Mouse (Mus musculus) spleen, embryonic (tissue): ENCODE measurements around the gene Anxa6.

ENCODE experiments used
- CTCF ChIA-PET: fragments of 350-600 bp; sonication (Branson Sonifier 250); formaldehyde crosslinking; loops from one replicate; lab custom pipeline; 2022; lab: Charles Lee

Gene Anxa6

GRCm38 (mm10) chr11:54936771-54937140, 96.5 kb downstream of the Anxa6 start:
- CTCF ChIA-PET, result interaction anchor here (0.5 to 0.9 kb wide), 4 partner anchors 25 to 462 kb away, joined by 3 to 11 read pairs (median 3); no protein-coding TSS in a partner anchor

- CTCF ChIA-PET, result interaction anchor here (0.7 to 0.9 kb wide), 2 partner anchors 36 to 196 kb away, joined by 3 to 4 read pairs; no protein-coding TSS in a partner anchor
Observed at GRCm38 (mm10) chr11:54936035-54936770, 97.0 kb downstream of the Anxa6 start.

GRCm38 (mm10) chr11:54934198-54934597, 99.0 kb downstream of the Anxa6 start:
- CTCF ChIA-PET, result interaction anchor here (1.0 to 1.2 kb wide), 2 partner anchors 18 to 50 kb away, joined by 4 read pairs; no protein-coding TSS in a partner anchor

- CTCF ChIA-PET, result no interaction called here
Observed at GRCm38 (mm10) chr11:54932540-54932939, 100.7 kb downstream of the Anxa6 start.

- CTCF ChIA-PET, result interaction anchor here (1.1 to 3.4 kb wide), 3 partner anchors 24 to 63 kb away, joined by 3 to 12 read pairs (median 4); no protein-coding TSS in a partner anchor
Observed at GRCm38 (mm10) chr11:54931405-54932093, 101.7 kb downstream of the Anxa6 start.

GRCm38 (mm10) chr11:54930318-54930979, 102.8 kb downstream of the Anxa6 start:
- CTCF ChIA-PET, result interaction anchor here (0.9 to 3.4 kb wide), 4 partner anchors 25 to 57 kb away, joined by 3 to 12 read pairs (median 4); no protein-coding TSS in a partner anchor

GRCm38 (mm10) chr11:54929744-54930143, 103.5 kb downstream of the Anxa6 start:
- CTCF ChIA-PET, result interaction anchor here (1.2 to 3.4 kb wide), 2 partner anchors 46 to 54 kb away, joined by 3 to 12 read pairs; no protein-coding TSS in a partner anchor

GRCm38 (mm10) chr11:54929290-54929689, 104.0 kb downstream of the Anxa6 start:
- CTCF ChIA-PET, result interaction anchor here (1.2 to 3.4 kb wide), 2 partner anchors 47 to 55 kb away, joined by 3 to 12 read pairs; no protein-coding TSS in a partner anchor
